Mouse (Mus musculus): ENCODE results near the gene Ppp1r12c. TPM values are rescaled to one million over a fixed set of nuclear protein-coding genes. Genes with fewer than 3 reads are reported as not detected.
A peak's percentile ranks its signal among the peaks of the same experiment; 100 is the strongest.

Gene Ppp1r12c
- polyA plus RNA-seq, 1 experiment from 2014 or later, result 72.5 TPM

DNA sequence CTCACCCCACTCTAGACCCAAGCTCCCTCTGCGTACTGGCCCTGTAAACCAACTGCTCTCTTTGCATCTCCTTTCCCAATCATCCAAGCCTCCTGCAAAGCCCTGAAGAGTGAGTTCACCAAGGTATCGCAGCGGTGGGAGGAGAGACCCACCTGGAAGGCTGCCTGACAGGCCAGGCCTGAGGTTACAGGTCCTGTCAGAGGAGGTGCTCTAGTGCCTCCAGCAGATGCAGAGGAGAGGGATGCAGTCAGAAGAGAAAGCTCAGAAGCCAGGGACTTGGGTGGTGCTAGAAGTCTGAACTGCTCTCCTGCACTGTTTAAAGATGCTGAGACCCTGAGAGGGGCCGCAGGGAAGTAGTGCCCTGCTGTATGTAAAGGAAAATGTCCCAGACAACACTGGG is 2.4 kb downstream of the Ppp1r12c start:
- H3K4me3 ChIP-seq, result no peak overlapping the region

DNA sequence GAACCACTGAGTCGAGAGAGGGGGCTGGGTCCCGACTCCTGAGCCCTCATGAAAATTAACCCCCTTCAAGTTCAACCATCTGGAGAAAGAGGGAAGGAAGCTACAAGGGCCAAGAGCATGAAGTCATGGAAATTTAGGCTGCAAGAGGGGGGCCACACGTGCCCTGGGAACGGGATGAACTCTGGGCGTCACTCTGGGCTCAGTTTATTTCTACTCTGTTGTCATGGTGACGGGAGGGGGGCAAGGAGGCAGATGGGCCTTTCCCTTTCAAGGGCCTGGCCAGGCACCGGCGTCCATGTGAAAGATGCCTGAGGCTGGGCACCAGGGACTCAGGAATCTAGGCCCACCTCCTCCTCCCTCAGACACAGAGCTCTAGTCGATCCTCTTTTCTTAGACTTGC is 3.2 kb downstream of the Ppp1r12c start:
- H3K36me3 ChIP-seq, result peaks cover 26% of the 10 kb centered on the region
- 0 out of 2 replicates have a peak overlapping the region, but pooled peaks have one; percentile 0 for H3K4me3 ChIP-seq
- H3K27me3 ChIP-seq (replicated peaks), result no peaks in the 10 kb centered on the region
- no peaks in the 10 kb centered on the region for H3K9me3 ChIP-seq
- ATAC-seq (ENCODE audit: low FRiP score, low read depth), result peak; percentile 48
- H3K4me1 ChIP-seq, result peaks cover 39% of the 10 kb centered on the region
- no peak overlapping the region; the same call in 1 of the 2 replicates for H3K9ac ChIP-seq
- 6% methylated on average over 9 of the region's 9 CpGs for WGBS
- H3K4me2 ChIP-seq (replicated peaks), result peak overlapping the region; percentile 91
- 0 out of 2 replicates have a peak overlapping the region, but pooled peaks have one; percentile 26 for H3K27ac ChIP-seq

More for the DNA sequence above, 2.4 kb downstream of the Ppp1r12c start:
- Histone ChIP-seq H3K27ac (no peak overlapping the region), H3K9ac (peak overlapping the region; percentile 30), H3K9me3 (no peaks in the 10 kb centered on the region), H3K4me2 (replicated peaks) (peak overlapping the region; percentile 91), H3K27me3 (replicated peaks) (no peaks in the 10 kb centered on the region), H3K4me1 (peaks cover 39% of the 10 kb centered on the region), H3K36me3 (peaks cover 19% of the 10 kb centered on the region)
- WGBS, result 95% methylated on average over 4 of the region's 4 CpGs
- no peak for ATAC-seq (ENCODE audit: low FRiP score, low read depth)

DNA sequence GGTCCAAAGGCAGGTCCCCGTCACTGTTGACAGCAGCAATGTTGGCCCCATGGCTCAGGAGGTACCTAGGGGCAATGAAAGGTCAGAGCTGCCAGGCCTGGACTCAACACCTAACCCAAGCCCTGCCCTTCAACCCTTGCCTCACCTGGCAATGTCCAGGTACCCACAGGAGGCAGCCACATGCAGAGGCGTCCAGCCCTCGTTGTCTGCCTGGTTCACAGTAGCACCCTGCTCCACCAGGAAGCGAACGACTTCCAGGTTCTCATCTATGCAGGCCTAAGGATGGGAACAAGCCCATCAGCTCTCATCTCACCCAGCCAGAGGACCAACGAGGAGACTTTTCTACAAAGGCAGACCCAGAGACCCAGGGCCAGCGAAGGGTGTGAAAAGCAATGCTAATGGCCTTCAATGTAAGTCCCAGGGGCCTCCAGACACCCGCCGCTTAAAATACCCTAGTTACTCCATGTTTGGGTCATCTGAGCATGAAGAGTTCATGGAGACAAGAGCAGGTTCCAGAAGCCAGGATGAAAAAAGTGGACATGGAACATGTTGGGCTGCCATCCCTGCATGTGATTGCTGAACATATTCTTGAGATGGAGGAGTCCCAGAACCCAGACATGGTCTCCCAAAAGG is 4.1 kb downstream of the Ppp1r12c start:
- WGBS, result 91% methylated on average over 9 of the region's 9 CpGs

DNA sequence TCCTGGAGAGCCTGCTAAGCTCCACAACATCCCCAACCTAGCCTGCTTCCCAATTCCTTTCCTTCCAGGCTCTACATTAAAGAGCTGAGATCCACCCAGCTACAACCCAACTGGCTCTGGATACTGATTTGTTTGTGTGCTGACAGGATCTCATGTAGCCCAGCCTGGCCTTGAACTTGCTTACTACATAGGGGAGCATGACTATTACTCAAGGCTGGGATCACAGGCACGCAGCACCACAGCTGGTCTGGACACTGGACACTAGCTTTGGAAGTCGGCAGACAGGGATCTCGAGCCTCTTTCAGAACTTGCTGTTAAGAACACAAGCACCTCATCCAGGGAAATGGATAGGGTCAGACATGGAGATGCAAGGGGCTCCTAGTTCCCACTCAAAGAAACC is 5.0 kb downstream of the Ppp1r12c start:
- peaks cover 41% of the 10 kb centered on the region for H3K36me3 ChIP-seq

More for the DNA sequence above, 4.1 kb downstream of the Ppp1r12c start:
- Histone ChIP-seq H3K9me3 (no peaks in the 10 kb centered on the region), H3K36me3 (peaks cover 33% of the 10 kb centered on the region), H3K27me3 (replicated peaks) (no peaks in the 10 kb centered on the region), H3K4me2 (replicated peaks) (peak overlapping the region; percentile 91), H3K4me1 (peaks cover 39% of the 10 kb centered on the region), H3K9ac (no peak overlapping the region), H3K27ac (no peak overlapping the region), H3K4me3 (0 out of 2 replicates have a peak overlapping the region, but pooled peaks have one; percentile 0)
- ATAC-seq (ENCODE audit: low FRiP score, low read depth), result no peak

DNA sequence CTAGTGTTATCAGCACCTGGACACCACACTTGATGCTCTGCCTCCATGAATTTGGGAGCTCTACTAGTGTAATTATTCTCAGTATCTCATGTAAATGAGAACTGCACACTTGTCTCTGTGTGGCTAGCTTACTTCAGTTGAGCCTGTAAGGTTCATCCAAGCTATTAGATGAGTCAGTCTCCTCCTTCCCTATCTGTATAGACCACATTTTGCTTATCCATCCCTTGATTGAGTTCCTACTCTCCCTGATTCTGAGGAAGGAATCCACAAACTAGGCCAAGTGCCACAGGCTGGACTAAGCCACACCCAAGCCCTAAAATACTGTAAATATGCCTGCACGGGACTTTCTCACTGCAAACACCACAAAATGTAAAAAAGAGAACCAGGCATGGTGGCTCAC is 7.5 kb downstream of the Ppp1r12c start:
- no peaks in the 10 kb centered on the region for H3K9me3 ChIP-seq
- no peak overlapping the region for H3K4me2 ChIP-seq (replicated peaks)
- H3K4me3 ChIP-seq, result no peak overlapping the region
- 81% methylated on average over 1 of the region's 1 CpGs for WGBS
- H3K36me3 ChIP-seq, result peaks cover 55% of the 10 kb centered on the region
- H3K4me1 ChIP-seq, result peaks cover 19% of the 10 kb centered on the region
- no peak overlapping the region for H3K9ac ChIP-seq
- H3K27me3 ChIP-seq (replicated peaks), result no peaks in the 10 kb centered on the region
- ATAC-seq (ENCODE audit: low FRiP score, low read depth), result no peak
- H3K27ac ChIP-seq, result no peak overlapping the region

More for the DNA sequence above, 5.0 kb downstream of the Ppp1r12c start:
- WGBS, result 96% methylated on average over 3 of the region's 3 CpGs
- H3K4me3 ChIP-seq, result no peak overlapping the region
- H3K9ac ChIP-seq, result no peak overlapping the region
- no peaks in the 10 kb centered on the region for H3K27me3 ChIP-seq (replicated peaks)
- no peak for ATAC-seq (ENCODE audit: low FRiP score, low read depth)
- H3K4me2 ChIP-seq (replicated peaks), result no peak overlapping the region
- H3K9me3 ChIP-seq, result no peaks in the 10 kb centered on the region
- peaks cover 39% of the 10 kb centered on the region for H3K4me1 ChIP-seq
- no peak overlapping the region for H3K27ac ChIP-seq

DNA sequence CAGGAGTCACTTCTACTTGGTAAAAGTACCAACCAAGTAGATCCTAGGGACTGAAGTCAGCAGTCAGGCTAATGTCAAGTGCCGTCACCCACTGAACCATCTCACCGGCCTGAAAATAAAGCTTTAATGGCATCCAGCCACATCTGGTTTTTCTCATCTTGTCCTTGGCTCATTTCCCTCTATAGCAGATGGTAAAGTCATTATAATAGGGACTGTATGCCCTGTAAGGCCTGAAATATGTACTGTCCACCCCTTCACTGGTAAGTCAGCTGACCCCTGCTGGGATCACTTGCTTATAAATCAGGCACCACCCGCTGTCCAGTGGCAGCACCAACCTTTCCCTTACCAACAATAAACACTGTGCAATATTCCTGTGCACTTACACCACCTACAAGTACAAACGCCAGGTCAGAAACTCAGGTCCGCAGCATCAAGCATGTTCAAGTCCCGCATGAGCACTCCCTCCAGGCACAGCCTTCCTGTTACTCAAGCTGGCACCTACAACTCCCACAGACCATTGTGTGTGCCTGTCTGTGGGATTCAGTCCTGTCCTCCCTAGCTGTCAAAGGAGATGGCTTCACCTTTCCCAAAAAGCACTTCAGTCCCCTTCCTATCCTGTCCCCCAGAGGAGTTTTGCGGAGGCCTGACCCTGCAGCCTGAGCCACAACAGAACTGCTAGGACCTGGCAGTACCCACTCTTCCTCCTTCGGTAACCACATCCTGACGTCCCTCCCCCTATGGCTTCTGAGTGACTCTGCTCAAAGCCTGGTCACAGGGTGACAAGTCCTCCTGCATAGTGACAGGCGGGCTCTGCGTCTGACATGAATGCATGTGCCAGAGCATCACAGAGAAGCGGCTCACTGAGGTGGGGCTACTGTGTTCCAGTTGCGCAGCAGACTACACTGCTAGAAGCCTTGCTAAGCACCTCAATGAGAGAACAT is 8.9 kb downstream of the Ppp1r12c start:
- Histone ChIP-seq H3K36me3 (peaks cover 67% of the 10 kb centered on the region), H3K27me3 (replicated peaks) (no peaks in the 10 kb centered on the region), H3K9ac (no peak overlapping the region), H3K4me3 (no peak overlapping the region), H3K9me3 (no peaks in the 10 kb centered on the region), H3K27ac (no peak overlapping the region), H3K4me1 (peaks cover 5% of the 10 kb centered on the region), H3K4me2 (replicated peaks) (no peak overlapping the region)
- no peak for ATAC-seq (ENCODE audit: low FRiP score, low read depth)
- WGBS, result 87% methylated on average over 13 of the region's 13 CpGs

DNA sequence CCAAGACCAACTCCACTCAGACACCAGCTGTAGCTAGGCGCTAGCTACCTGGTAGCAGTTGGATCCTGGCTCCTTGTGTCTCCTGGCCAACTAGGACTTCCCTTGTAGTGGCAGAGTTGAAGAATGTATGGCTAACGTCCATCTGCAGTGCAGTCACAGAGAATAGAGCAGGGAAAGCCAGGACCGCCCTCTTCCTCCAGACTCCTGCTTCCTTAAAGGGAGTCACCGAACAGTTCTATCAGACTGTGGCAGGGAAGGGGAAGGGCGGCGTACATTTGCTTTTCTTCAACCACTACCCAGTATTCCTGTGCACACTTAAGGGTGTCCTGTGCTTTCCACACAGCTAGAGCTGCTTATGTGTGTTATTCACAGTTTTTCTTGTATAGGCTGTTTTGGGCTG is 10.2 kb downstream of the Ppp1r12c start:
- no peak overlapping the region for H3K4me2 ChIP-seq (replicated peaks)
- no peaks in the 10 kb centered on the region for H3K27me3 ChIP-seq (replicated peaks)
- H3K9ac ChIP-seq, result no peak overlapping the region
- no peaks in the 10 kb centered on the region for H3K9me3 ChIP-seq
- no peak overlapping the region for H3K27ac ChIP-seq
- peaks cover 66% of the 10 kb centered on the region for H3K36me3 ChIP-seq
- H3K4me1 ChIP-seq, result no peaks in the 10 kb centered on the region
- ATAC-seq (ENCODE audit: low FRiP score, low read depth), result no peak
- 88% methylated on average over 6 of the region's 6 CpGs for WGBS
- H3K4me3 ChIP-seq, result no peak overlapping the region

DNA sequence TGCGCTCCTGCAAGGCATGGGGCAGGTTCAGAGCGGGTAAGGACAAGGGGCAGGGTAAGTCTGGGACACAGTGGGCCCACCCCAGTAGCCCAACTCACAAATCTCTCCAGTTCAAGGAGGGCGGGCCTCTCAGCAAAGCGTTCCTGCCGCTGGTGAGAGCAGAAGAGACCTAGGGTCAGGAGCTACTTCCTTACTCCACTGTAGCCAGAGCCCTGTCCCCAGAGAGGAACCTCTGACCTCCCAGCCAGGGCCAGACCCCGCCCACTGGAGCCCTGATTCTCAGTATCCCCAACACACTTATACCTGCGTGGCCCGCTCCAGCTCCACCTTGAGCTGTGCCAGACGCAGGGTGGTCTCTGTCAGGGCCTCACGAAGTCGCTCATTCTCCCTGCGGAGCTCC is 19.2 kb downstream of the Ppp1r12c start:
- no peak overlapping the region for H3K4me3 ChIP-seq
- ATAC-seq (ENCODE audit: low FRiP score, low read depth), result no peak
- 0 out of 2 replicates have a peak, but pooled peaks cover 1% of the 10 kb centered on the region for H3K27me3 ChIP-seq (replicated peaks)
- no peaks in the 10 kb centered on the region for H3K9me3 ChIP-seq
- peaks cover 9% of the 10 kb centered on the region for H3K4me1 ChIP-seq
- H3K36me3 ChIP-seq, result peaks cover 61% of the 10 kb centered on the region
- no peak overlapping the region for H3K27ac ChIP-seq
- WGBS, result 92% methylated on average over 12 of the region's 12 CpGs
- H3K4me2 ChIP-seq (replicated peaks), result no peak overlapping the region
- H3K9ac ChIP-seq, result no peak overlapping the region

DNA sequence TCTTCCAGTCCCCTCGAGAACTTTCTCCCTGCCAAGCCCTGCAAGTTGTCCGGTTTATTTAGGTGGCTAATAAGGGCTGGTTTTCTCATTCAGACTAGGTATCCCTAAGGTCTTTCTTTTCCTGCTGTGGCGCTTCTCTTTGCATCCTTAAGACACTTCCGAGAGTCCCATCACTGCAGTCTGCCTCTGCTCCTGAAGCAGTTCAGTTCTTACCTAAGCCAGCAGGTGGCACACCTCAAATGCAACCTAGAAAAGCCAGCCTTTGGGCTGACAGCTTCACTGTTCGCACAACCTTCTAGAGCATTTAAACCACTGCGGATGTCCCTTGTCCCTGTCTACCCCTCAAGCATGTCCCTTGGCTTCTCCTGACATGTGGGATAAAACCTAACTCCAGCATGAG is 21.8 kb downstream of the Ppp1r12c start:
- no peak for ATAC-seq (ENCODE audit: low FRiP score, low read depth)

DNA sequence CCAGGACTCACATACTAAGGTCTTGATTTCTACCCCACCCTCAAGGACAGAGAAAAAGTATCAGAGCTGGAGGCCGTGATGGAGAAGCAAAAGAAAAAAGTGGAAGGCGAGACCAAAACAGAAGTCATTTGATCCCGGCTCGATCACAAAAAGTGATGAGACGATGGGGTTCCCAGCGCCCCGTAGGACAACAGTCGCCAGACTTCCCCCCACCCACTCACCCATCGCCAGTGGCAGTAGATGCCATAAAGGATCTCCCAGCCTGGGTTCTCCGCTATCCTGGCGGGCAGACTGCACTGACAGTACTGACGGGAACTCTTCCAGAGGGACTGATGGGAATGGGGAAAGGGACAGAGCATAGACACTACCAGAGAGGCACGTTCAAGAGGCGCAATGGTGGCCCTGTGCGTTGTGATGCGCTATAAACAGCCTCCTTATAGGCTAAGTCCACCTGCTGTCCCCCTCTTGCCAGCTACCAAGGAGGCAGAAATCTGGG is 22.6 kb downstream of the Ppp1r12c start:
- Histone ChIP-seq H3K9ac (peak overlapping the region; percentile 54; the same call in 1 of the 2 replicates), H3K27ac (0 out of 2 replicates have a peak overlapping the region, but pooled peaks have one; percentile 27), H3K36me3 (peaks cover 31% of the 10 kb centered on the region), H3K4me2 (replicated peaks) (peak overlapping the region; percentile 83), H3K9me3 (no peaks in the 10 kb centered on the region), H3K4me1 (peaks cover 9% of the 10 kb centered on the region), H3K4me3 (peak overlapping the region; percentile 41), H3K27me3 (replicated peaks) (peaks cover 23% of the 10 kb centered on the region)
- peak; percentile 30 for ATAC-seq (ENCODE audit: low FRiP score, low read depth)
- 2% methylated on average over 16 of the region's 16 CpGs for WGBS

More for the DNA sequence above, 21.8 kb downstream of the Ppp1r12c start:
- H3K27me3 ChIP-seq (replicated peaks), result peaks cover 15% of the 10 kb centered on the region
- peaks cover 9% of the 10 kb centered on the region for H3K4me1 ChIP-seq
- H3K36me3 ChIP-seq, result peaks cover 40% of the 10 kb centered on the region
- no peak overlapping the region for H3K27ac ChIP-seq
- no peaks in the 10 kb centered on the region for H3K9me3 ChIP-seq
- H3K4me2 ChIP-seq (replicated peaks), result no peak overlapping the region; the same call in 1 of the 2 replicates
- 16% methylated on average over 6 of the region's 6 CpGs for WGBS
- H3K4me3 ChIP-seq, result no peak overlapping the region
- no peak overlapping the region for H3K9ac ChIP-seq

DNA sequence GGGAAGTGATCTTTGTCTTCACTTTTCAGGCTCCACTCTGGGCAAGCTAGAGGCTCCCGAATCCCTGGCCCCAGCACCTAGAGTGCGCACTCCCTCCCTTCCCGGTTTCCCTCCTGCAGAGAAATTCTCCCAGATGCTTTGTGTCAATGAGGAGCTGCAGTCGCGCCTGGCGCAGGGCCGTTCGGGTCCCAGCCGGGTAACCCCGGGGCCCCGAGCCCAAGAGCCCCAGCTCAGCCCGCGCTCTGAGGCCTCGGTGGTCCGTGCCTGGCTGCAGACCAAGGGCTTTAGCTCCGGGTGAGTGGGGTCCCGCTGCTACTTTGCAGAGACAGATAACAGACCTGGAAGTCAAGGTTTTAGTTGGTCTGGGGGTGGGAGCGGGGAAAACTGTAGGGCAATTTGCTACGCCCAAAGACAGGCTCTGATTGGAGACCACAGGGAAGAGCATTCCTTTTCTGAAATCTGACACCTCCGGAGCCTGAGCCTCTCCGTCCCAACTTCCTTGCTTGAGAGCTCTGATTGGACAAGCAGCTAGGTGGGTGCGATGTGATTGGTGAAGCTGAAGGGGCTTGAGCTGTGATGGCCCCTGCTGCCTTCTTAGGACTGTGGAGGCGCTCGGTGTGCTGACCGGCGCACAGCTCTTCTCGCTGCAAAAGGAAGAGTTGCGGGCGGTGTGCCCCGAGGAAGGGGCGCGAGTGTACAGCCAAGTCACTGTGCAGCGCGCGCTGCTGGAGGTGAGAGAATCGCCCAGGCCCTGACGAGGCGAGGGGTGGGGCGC is 23.3 kb downstream of the Ppp1r12c start:
- Histone ChIP-seq H3K27me3 (replicated peaks) (peaks cover 30% of the 10 kb centered on the region), H3K4me1 (peaks cover 9% of the 10 kb centered on the region), H3K27ac (peak overlapping the region; percentile 47; the same call in 1 of the 2 replicates), H3K36me3 (peaks cover 25% of the 10 kb centered on the region), H3K9ac (peak overlapping the region; percentile 54), H3K4me2 (replicated peaks) (peak overlapping the region; percentile 83), H3K9me3 (no peaks in the 10 kb centered on the region), H3K4me3 (peak overlapping the region; percentile 41)
- ATAC-seq (ENCODE audit: low FRiP score, low read depth), result peak; percentile 96
- WGBS, result under 1% methylated on average over 39 of the region's 39 CpGs
